Comparison of ENCODE assay signal across 10 mouse cellular contexts in genomic region chr4:82408463-82409404, GRCm38 (mm10).
DNase-seq lines count a peak whose midpoint lies in the region; ATAC-seq and TF ChIP-seq lines count a peak whose summit lies in the region.
"Had no signal": no experiment of that assay in that cellular context is flagged by ENCODE, and none has a peak within 500 bp of the region (broad histone marks: within the 10 kb centered on the region; RNA-seq: fewer than 3 reads in every experiment).

No protein-coding gene starts in this region.

- TF ChIP-seq POLR2A in heart, adult 2 months (IDR thresholded peaks at IDR 0.05; ENCODE audit: insufficient read depth, low read depth, low read length), result no peak

- ATAC-seq in limb, embryonic 11.5 days (ENCODE audit: insufficient number of reproducible peaks, low FRiP score, low TSS enrichment, low read depth), result no peak
- ATAC-seq: intestine, embryonic 15.5 days had no signal

- peaks cover 28% of the 10 kb centered on the region for H3K4me1 ChIP-seq in heart, adult 2 months (ENCODE audit: control insufficient read depth, insufficient read depth, low read length)
- H3K4me1 ChIP-seq in heart, embryonic 10.5 days, result peaks cover 57% of the 10 kb centered on the region
- H3K4me1 ChIP-seq in limb, embryonic 11.5 days (ENCODE audit: control insufficient read depth, insufficient read depth, low read length), result peaks cover 34% of the 10 kb centered on the region

- 76% methylated on average over 22 of the region's 22 CpGs for WGBS in heart, adult 2 months
- WGBS in heart, embryonic 10.5 days, result 82% methylated on average over 22 of the region's 22 CpGs
- WGBS in limb, embryonic 11.5 days, result 58% methylated on average over 22 of the region's 22 CpGs

- peak overlapping the region; percentile 72 for H3K27ac ChIP-seq in heart, adult 2 months
- no peak overlapping the region for H3K27ac ChIP-seq in heart, embryonic 10.5 days
- H3K27ac ChIP-seq in limb, embryonic 11.5 days (replicated peaks; ENCODE audit: low read depth, low read length), result no peak overlapping the region
- H3K27ac ChIP-seq: intestine, embryonic 15.5 days had no signal

- DNase-seq in heart, adult 2 months, result no peak
- DNase-seq in heart, embryonic 10.5 days (ENCODE audit: low spot score), result no peak
- peak; percentile 29 for DNase-seq in right cerebral cortex, postnatal 4 days
- no peak for DNase-seq in right cerebral cortex, adult 18-20 months
- DNase-seq in limb, embryonic 11.5 days (ENCODE audit: low spot score), result peak; percentile 51
- no peak for DNase-seq in adrenal gland, postnatal 25 days
- DNase-seq in spleen, postnatal 4 days (ENCODE audit: low spot score in 2 of 2), result no peak
- DNase-seq in gastrocnemius, adult 8-10 months (ENCODE audit: low spot score in 2 of 2), result no peak
- DNase-seq: B cell, adult 2 months had no signal

- no peak for TF ChIP-seq CTCF in heart, adult 2 months (IDR thresholded peaks at IDR 0.05)

- intact Hi-C loops in heart, adult 2 months (cut with DNase I), result loop anchor here (10.0 kb wide), 1 partner anchor 844 kb away; no protein-coding TSS in a partner anchor

- no peak overlapping the region for H3K4me2 ChIP-seq in limb, embryonic 11.5 days (ENCODE audit: low read depth, severe bottlenecking)
- H3K4me2 ChIP-seq: intestine, embryonic 15.5 days had no signal

- peaks cover 35% of the 10 kb centered on the region for H3K36me3 ChIP-seq in heart, adult 2 months (ENCODE audit: control insufficient read depth, insufficient read depth, low read length)
- H3K36me3 ChIP-seq in heart, embryonic 10.5 days, result no peaks in the 10 kb centered on the region
- no peaks in the 10 kb centered on the region for H3K36me3 ChIP-seq in limb, embryonic 11.5 days (ENCODE audit: control insufficient read depth, insufficient read depth, low read length)
- H3K36me3 ChIP-seq: intestine, embryonic 15.5 days had no signal

- H3K9me3 ChIP-seq in heart, embryonic 10.5 days, result no peaks in the 10 kb centered on the region
- no peaks in the 10 kb centered on the region for H3K9me3 ChIP-seq in limb, embryonic 11.5 days (ENCODE audit: control insufficient read depth, low read length)
- H3K9me3 ChIP-seq: intestine, embryonic 15.5 days had no signal

- peaks cover 5% of the 10 kb centered on the region for H3K79me2 ChIP-seq in heart, adult 2 months (replicated peaks; ENCODE audit: control insufficient read depth, insufficient read depth, low read length)

- H3K27me3 ChIP-seq in heart, adult 2 months (ENCODE audit: control insufficient read depth, insufficient read depth, low read length), result no peaks in the 10 kb centered on the region
- no peaks in the 10 kb centered on the region for H3K27me3 ChIP-seq in heart, embryonic 10.5 days (ENCODE audit: insufficient read depth, poor library complexity, severe bottlenecking)
- H3K27me3 ChIP-seq in limb, embryonic 11.5 days (ENCODE audit: control insufficient read depth, insufficient read depth, low read length), result no peaks in the 10 kb centered on the region
- H3K27me3 ChIP-seq: intestine, embryonic 15.5 days had no signal

- H3K9ac ChIP-seq in heart, adult 2 months (ENCODE audit: low read depth, low read length), result no peak overlapping the region
- no peak overlapping the region for H3K9ac ChIP-seq in limb, embryonic 11.5 days (ENCODE audit: low read length)
- H3K9ac ChIP-seq: intestine, embryonic 15.5 days had no signal

- TF ChIP-seq EP300 in heart, adult 2 months (IDR thresholded peaks at IDR 0.05; ENCODE audit: insufficient read depth, low read depth, low read length), result no peak

- H3K4me3 ChIP-seq in heart, adult 2 months, result no peak overlapping the region
- H3K4me3 ChIP-seq in heart, embryonic 10.5 days, result no peak overlapping the region
- no peak overlapping the region for H3K4me3 ChIP-seq in limb, embryonic 11.5 days (ENCODE audit: low read depth, low read length)
- H3K4me3 ChIP-seq: intestine, embryonic 15.5 days had no signal

Comparison
In these comparisons a context has a peak if more than half of its experiments do, and no peak if none do; other contexts are left out.
1. DNase-seq: peak in right cerebral cortex, postnatal 4 days (single experiment) and limb, embryonic 11.5 days (single experiment); none in heart, adult 2 months (0 of 2), heart, embryonic 10.5 days (single experiment), right cerebral cortex, adult 18-20 months (single experiment), adrenal gland, postnatal 25 days (single experiment), spleen, postnatal 4 days (0 of 2) and gastrocnemius, adult 8-10 months (0 of 2).